Mouse (Mus musculus) spleen, adult 2 months (tissue): Measurements from ENCODE around the gene Dnajc1. TPM values are rescaled to one million over a fixed set of nuclear protein-coding genes. Genes with fewer than 3 reads are reported as not detected.

Experiments
- DNase-seq, 2 experiments: peaks; one replicate each; pipeline versions ENCODE4 v3.0.0 to v3.0.0-alpha.2; 2012 to 2021; ENCODE audit warnings: low spot score in 2 of 2, low read depth in 1 of 2
- H3K27ac ChIP-seq: fragments of 200-500 bp; 2 replicates; pipeline ENCODE4 v1.5.1; 2012; ENCODE audit warnings: low read length, inconsistent platforms; ENCODE audit not compliant: insufficient read depth
- H3K27me3 ChIP-seq: fragments of 200-500 bp; 2 replicates; pipeline ENCODE4 v1.6.1; 2012; ENCODE audit warnings: mild to moderate bottlenecking, moderate library complexity, low read length, inconsistent platforms; ENCODE audit not compliant: control insufficient read depth, insufficient read depth
- H3K36me3 ChIP-seq: fragments of 200-500 bp; 2 replicates; pipeline ENCODE4 v1.6.1; 2012; ENCODE audit warnings: mild to moderate bottlenecking, low read length, inconsistent platforms; ENCODE audit not compliant: control insufficient read depth, insufficient read depth
- H3K4me1 ChIP-seq: fragments of 200-500 bp; 2 replicates; pipeline ENCODE4 v1.6.1; 2011; ENCODE audit warnings: inconsistent platforms; ENCODE audit not compliant: control insufficient read depth, insufficient read depth, insufficient read length
- H3K4me3 ChIP-seq: fragments of 200-500 bp; 2 replicates; pipeline ENCODE4 v1.5.1; 2011; ENCODE audit warnings: mild to moderate bottlenecking, inconsistent platforms; ENCODE audit not compliant: insufficient read depth, insufficient read length; ENCODE audit errors: extremely low read depth
- CTCF ChIP-seq: fragments of 200-500 bp; IDR thresholded peaks from 2 replicates; pipeline ENCODE4 v1.5.1; 2011; ENCODE audit warnings: mild to moderate bottlenecking, inconsistent platforms; ENCODE audit not compliant: insufficient read depth, insufficient read length, insufficient replicate concordance; ENCODE audit errors: extremely low read depth
- POLR2A ChIP-seq: fragments of 200-500 bp; IDR thresholded peaks from 2 replicates; pipeline ENCODE4 v1.6.1; 2011; ENCODE audit warnings: low read depth, low read length, inconsistent platforms
- WGBS: fragments of 180-500 bp; shearing (Covaris S2); methylation state at CpG from one replicate; pipeline ENCODE4 v1.1.7; 2018; 5-methylcytosine and 5-hydroxymethylcytosine counted together
- polyA plus RNA-seq: library from polyadenylated mRNA; depleted of rRNA; stranded (reverse); fragments of >200 nt; gene quantifications from 2 replicates; pipeline ENCODE4 v1.2.3, GENCODE M21; 2012

Gene Dnajc1
- polyA plus RNA-seq, 1 experiment, result 10.1 TPM

GRCm38 (mm10) chr2:18205118-18205517 lies 187.5 kb downstream of the Dnajc1 start:
- Histone ChIP-seq H3K4me3 (no peak overlapping the region), H3K27me3 (no peaks in the 10 kb centered on the region), H3K36me3 (peaks cover 36% of the 10 kb centered on the region), H3K4me1 (peaks cover 2% of the 10 kb centered on the region; the same call in 1 of the 2 replicates), H3K27ac (no peak overlapping the region)
- peak; percentile 72; the same call in 1 of the 2 replicates for TF ChIP-seq CTCF
- TF ChIP-seq POLR2A, result no peak
- peak; percentile 27 to 65 for DNase-seq
- 93% methylated on average over 3 of the region's 3 CpGs for WGBS

DNA sequence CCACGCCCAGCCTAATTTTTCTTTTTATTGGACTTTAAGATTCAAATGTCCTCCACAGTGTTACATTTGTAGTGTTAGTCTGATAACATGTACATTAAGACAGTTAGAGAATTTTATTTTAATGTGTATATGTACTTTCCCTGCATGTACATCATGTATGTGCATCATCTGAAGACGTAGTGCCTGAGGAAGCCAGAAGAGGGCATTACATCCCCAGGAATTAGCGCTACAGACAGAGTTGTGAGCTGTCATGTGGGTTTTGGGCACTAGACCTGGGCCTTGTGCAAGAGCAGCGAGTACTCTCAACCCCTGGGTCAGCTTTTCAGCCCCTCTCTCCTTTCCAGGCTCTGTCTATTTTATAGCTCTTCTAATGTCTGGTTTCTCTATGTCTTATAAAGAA lies 189.7 kb downstream of the Dnajc1 start:
- 95% methylated on average over 4 of the region's 4 CpGs for WGBS
- Histone ChIP-seq H3K4me3 (no peak overlapping the region), H3K4me1 (peaks cover 2% of the 10 kb centered on the region; the same call in 1 of the 2 replicates), H3K27me3 (no peaks in the 10 kb centered on the region), H3K27ac (no peak overlapping the region), H3K36me3 (peaks cover 24% of the 10 kb centered on the region)
- no peak for TF ChIP-seq CTCF
- no peak for TF ChIP-seq POLR2A
- no peak for DNase-seq

GRCm38 (mm10) chr2:18201820-18202462 lies 190.7 kb downstream of the Dnajc1 start:
- H3K4me3 ChIP-seq, result no peak overlapping the region
- no peaks in the 10 kb centered on the region for H3K27me3 ChIP-seq
- no peak for DNase-seq
- WGBS, result 96% methylated on average over 1 of the region's 1 CpGs
- no peak overlapping the region for H3K27ac ChIP-seq
- TF ChIP-seq CTCF (no peak), POLR2A (no peak)
- peaks cover 22% of the 10 kb centered on the region for H3K36me3 ChIP-seq
- peaks cover 2% of the 10 kb centered on the region; the same call in 1 of the 2 replicates for H3K4me1 ChIP-seq

GRCm38 (mm10) chr2:18195691-18196396 lies 196.8 kb downstream of the Dnajc1 start:
- no peak for DNase-seq

GRCm38 (mm10) chr2:18195285-18195684 lies 197.3 kb downstream of the Dnajc1 start:
- TF ChIP-seq CTCF (no peak), POLR2A (no peak)
- no peak for DNase-seq
- Histone ChIP-seq H3K27me3 (no peaks in the 10 kb centered on the region), H3K4me3 (no peak overlapping the region), H3K4me1 (no peaks in the 10 kb centered on the region), H3K27ac (no peak overlapping the region), H3K36me3 (peaks cover 15% of the 10 kb centered on the region)
- 78% methylated on average over 4 of the region's 4 CpGs for WGBS

More at GRCm38 (mm10) chr2:18195691-18196396, 196.8 kb downstream of the Dnajc1 start:
- TF ChIP-seq CTCF, result no peak
- TF ChIP-seq POLR2A, result no peak
- no peak overlapping the region for H3K4me3 ChIP-seq
- H3K36me3 ChIP-seq, result peaks cover 15% of the 10 kb centered on the region
- H3K4me1 ChIP-seq, result no peaks in the 10 kb centered on the region
- no peaks in the 10 kb centered on the region for H3K27me3 ChIP-seq
- 79% methylated on average over 3 of the region's 3 CpGs for WGBS
- H3K27ac ChIP-seq, result no peak overlapping the region

- H3K27ac ChIP-seq, result no peak overlapping the region
- no peaks in the 10 kb centered on the region for H3K4me1 ChIP-seq
- peaks cover 14% of the 10 kb centered on the region for H3K36me3 ChIP-seq
- TF ChIP-seq POLR2A (no peak), CTCF (no peak)
- no peaks in the 10 kb centered on the region for H3K27me3 ChIP-seq
- H3K4me3 ChIP-seq, result no peak overlapping the region
- 92% methylated on average over 2 of the region's 2 CpGs for WGBS
- DNase-seq, result no peak
Observed at GRCm38 (mm10) chr2:18188367-18188766, 204.3 kb downstream of the Dnajc1 start.

DNA sequence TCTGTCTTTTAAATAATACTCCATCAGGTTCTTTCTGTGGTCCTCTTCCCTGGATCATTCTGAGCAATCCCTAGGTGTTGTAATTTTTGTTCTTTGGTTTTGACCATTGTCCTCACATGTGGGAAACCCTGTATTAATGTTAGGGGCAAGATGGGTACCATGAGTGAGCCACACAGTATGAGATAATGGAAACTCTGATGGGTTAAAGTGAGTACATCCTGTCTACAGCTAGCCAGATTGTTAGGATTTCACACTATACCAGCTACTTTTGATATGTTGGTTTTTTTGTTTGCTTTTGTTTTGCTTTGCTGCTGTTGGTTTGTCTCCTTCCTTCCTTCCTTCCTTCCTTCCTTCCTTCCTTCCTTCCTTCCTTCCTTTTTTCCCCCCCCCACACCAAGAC lies 209.6 kb downstream of the Dnajc1 start:
- no peaks in the 10 kb centered on the region for H3K4me1 ChIP-seq
- no peak overlapping the region for H3K27ac ChIP-seq
- TF ChIP-seq CTCF (no peak), POLR2A (no peak)
- peaks cover 19% of the 10 kb centered on the region for H3K36me3 ChIP-seq
- no peak overlapping the region for H3K4me3 ChIP-seq
- no peaks in the 10 kb centered on the region for H3K27me3 ChIP-seq
- no peak for DNase-seq
